Mouse (Mus musculus): ENCODE data around the gene Ptprb. TPM values are rescaled to one million over a fixed set of nuclear protein-coding genes. Genes with fewer than 3 reads are reported as not detected.

The Ptprb gene
- polyA plus RNA-seq, 1 experiment from 2014 or later, result 3.1 TPM

GRCm38 (mm10) chr10:116319246-116319645 is 43.9 kb downstream of the Ptprb start:
- WGBS, result 18% methylated on average over 12 of the region's 12 CpGs
- Histone ChIP-seq H3K4me3 (replicated peaks; ENCODE audit: low read length) (no peak overlapping the region), H3K36me3 (ENCODE audit: control insufficient read depth, insufficient read depth) (no peaks in the 10 kb centered on the region), H3K9ac (replicated peaks; ENCODE audit: low read depth, low read length) (no peak overlapping the region), H3K4me2 (ENCODE audit: low read length) (peak overlapping the region; percentile 16; the same call in 1 of the 2 replicates), H3K9me3 (ENCODE audit: control insufficient read depth, low read length) (no peaks in the 10 kb centered on the region), H3K4me1 (replicated peaks; ENCODE audit: control insufficient read depth, insufficient read depth, low read length) (no peaks in the 10 kb centered on the region), H3K27ac (ENCODE audit: low read length) (no peak overlapping the region), H3K27me3 (replicated peaks; ENCODE audit: control insufficient read depth, insufficient read depth, low read length) (no peaks in the 10 kb centered on the region)
- peak; percentile 57; the same call in 1 of the 2 replicates for ATAC-seq

GRCm38 (mm10) chr10:116329086-116329485 is 53.8 kb downstream of the Ptprb start:
- Histone ChIP-seq H3K4me2 (ENCODE audit: low read length) (no peak overlapping the region), H3K27ac (ENCODE audit: low read length) (no peak overlapping the region), H3K9ac (replicated peaks; ENCODE audit: low read depth, low read length) (no peak overlapping the region), H3K27me3 (replicated peaks; ENCODE audit: control insufficient read depth, insufficient read depth, low read length) (no peaks in the 10 kb centered on the region), H3K9me3 (ENCODE audit: control insufficient read depth, low read length) (peaks cover 3% of the 10 kb centered on the region; the same call in 1 of the 2 replicates), H3K36me3 (ENCODE audit: control insufficient read depth, insufficient read depth) (no peaks in the 10 kb centered on the region), H3K4me3 (replicated peaks; ENCODE audit: low read length) (no peak overlapping the region), H3K4me1 (replicated peaks; ENCODE audit: control insufficient read depth, insufficient read depth, low read length) (peaks cover 7% of the 10 kb centered on the region; the same call in 1 of the 2 replicates)
- no peak for ATAC-seq
- WGBS, result 8% methylated on average over 5 of the region's 5 CpGs

GRCm38 (mm10) chr10:116330458-116330857 is 55.1 kb downstream of the Ptprb start:
- Histone ChIP-seq H3K4me2 (ENCODE audit: low read length) (peak overlapping the region; percentile 50), H3K4me1 (replicated peaks; ENCODE audit: control insufficient read depth, insufficient read depth, low read length) (peaks cover 7% of the 10 kb centered on the region; the same call in 1 of the 2 replicates), H3K27me3 (replicated peaks; ENCODE audit: control insufficient read depth, insufficient read depth, low read length) (no peaks in the 10 kb centered on the region), H3K4me3 (replicated peaks; ENCODE audit: low read length) (no peak overlapping the region), H3K36me3 (ENCODE audit: control insufficient read depth, insufficient read depth) (no peaks in the 10 kb centered on the region), H3K27ac (ENCODE audit: low read length) (no peak overlapping the region), H3K9me3 (ENCODE audit: control insufficient read depth, low read length) (peaks cover 3% of the 10 kb centered on the region; the same call in 1 of the 2 replicates), H3K9ac (replicated peaks; ENCODE audit: low read depth, low read length) (no peak overlapping the region)
- peak; percentile 69 for ATAC-seq
- 8% methylated on average over 5 of the region's 5 CpGs for WGBS

- H3K27ac ChIP-seq (ENCODE audit: low read length), result no peak overlapping the region
- peak; percentile 33; the same call in 1 of the 2 replicates for ATAC-seq
- peak overlapping the region; percentile 50 for H3K4me2 ChIP-seq (ENCODE audit: low read length)
- WGBS, result 17% methylated on average over 23 of the region's 23 CpGs
- H3K9ac ChIP-seq (replicated peaks; ENCODE audit: low read depth, low read length), result no peak overlapping the region
- H3K4me1 ChIP-seq (replicated peaks; ENCODE audit: control insufficient read depth, insufficient read depth, low read length), result peaks cover 7% of the 10 kb centered on the region; the same call in 1 of the 2 replicates
- no peaks in the 10 kb centered on the region for H3K36me3 ChIP-seq (ENCODE audit: control insufficient read depth, insufficient read depth)
- H3K9me3 ChIP-seq (ENCODE audit: control insufficient read depth, low read length), result peaks cover 3% of the 10 kb centered on the region; the same call in 1 of the 2 replicates
- H3K4me3 ChIP-seq (replicated peaks; ENCODE audit: low read length), result peak overlapping the region; percentile 20; the same call in 1 of the 2 replicates
- H3K27me3 ChIP-seq (replicated peaks; ENCODE audit: control insufficient read depth, insufficient read depth, low read length), result no peaks in the 10 kb centered on the region
These were observed 55.7 kb downstream of the Ptprb start for GRCm38 (mm10) chr10:116330961-116331510.

GRCm38 (mm10) chr10:116333666-116334065 is 58.3 kb downstream of the Ptprb start:
- Histone ChIP-seq H3K4me3 (replicated peaks; ENCODE audit: low read length) (no peak overlapping the region), H3K36me3 (ENCODE audit: control insufficient read depth, insufficient read depth) (no peaks in the 10 kb centered on the region), H3K27me3 (replicated peaks; ENCODE audit: control insufficient read depth, insufficient read depth, low read length) (no peaks in the 10 kb centered on the region), H3K4me1 (replicated peaks; ENCODE audit: control insufficient read depth, insufficient read depth, low read length) (peaks cover 7% of the 10 kb centered on the region; the same call in 1 of the 2 replicates), H3K27ac (ENCODE audit: low read length) (no peak overlapping the region), H3K4me2 (ENCODE audit: low read length) (no peak overlapping the region), H3K9me3 (ENCODE audit: control insufficient read depth, low read length) (peaks cover 3% of the 10 kb centered on the region; the same call in 1 of the 2 replicates), H3K9ac (replicated peaks; ENCODE audit: low read depth, low read length) (no peak overlapping the region)
- ATAC-seq, result no peak
- 50% methylated on average over 16 of the region's 16 CpGs for WGBS

- peaks cover 3% of the 10 kb centered on the region; the same call in 1 of the 2 replicates for H3K9me3 ChIP-seq (ENCODE audit: control insufficient read depth, low read length)
- H3K4me1 ChIP-seq (replicated peaks; ENCODE audit: control insufficient read depth, insufficient read depth, low read length), result peaks cover 7% of the 10 kb centered on the region; the same call in 1 of the 2 replicates
- no peak overlapping the region for H3K27ac ChIP-seq (ENCODE audit: low read length)
- WGBS, result 94% methylated on average over 7 of the region's 7 CpGs
- H3K36me3 ChIP-seq (ENCODE audit: control insufficient read depth, insufficient read depth), result no peaks in the 10 kb centered on the region
- H3K4me2 ChIP-seq (ENCODE audit: low read length), result no peak overlapping the region
- H3K9ac ChIP-seq (replicated peaks; ENCODE audit: low read depth, low read length), result no peak overlapping the region
- no peaks in the 10 kb centered on the region for H3K27me3 ChIP-seq (replicated peaks; ENCODE audit: control insufficient read depth, insufficient read depth, low read length)
- H3K4me3 ChIP-seq (replicated peaks; ENCODE audit: low read length), result no peak overlapping the region
- no peak for ATAC-seq
These were observed 58.8 kb downstream of the Ptprb start for GRCm38 (mm10) chr10:116334120-116334519.

GRCm38 (mm10) chr10:116335328-116335727 is 60.0 kb downstream of the Ptprb start:
- no peaks in the 10 kb centered on the region for H3K27me3 ChIP-seq (replicated peaks; ENCODE audit: control insufficient read depth, insufficient read depth, low read length)
- no peak overlapping the region for H3K4me3 ChIP-seq (replicated peaks; ENCODE audit: low read length)
- no peak overlapping the region for H3K9ac ChIP-seq (replicated peaks; ENCODE audit: low read depth, low read length)
- H3K36me3 ChIP-seq (ENCODE audit: control insufficient read depth, insufficient read depth), result no peaks in the 10 kb centered on the region
- peaks cover 7% of the 10 kb centered on the region; the same call in 1 of the 2 replicates for H3K4me1 ChIP-seq (replicated peaks; ENCODE audit: control insufficient read depth, insufficient read depth, low read length)
- no peak overlapping the region for H3K4me2 ChIP-seq (ENCODE audit: low read length)
- H3K9me3 ChIP-seq (ENCODE audit: control insufficient read depth, low read length), result peaks cover 3% of the 10 kb centered on the region; the same call in 1 of the 2 replicates
- H3K27ac ChIP-seq (ENCODE audit: low read length), result no peak overlapping the region
- WGBS, result 90% methylated on average over 7 of the region's 7 CpGs
- ATAC-seq, result no peak

GRCm38 (mm10) chr10:116341194-116341593 is 65.9 kb downstream of the Ptprb start:
- no peak overlapping the region for H3K4me3 ChIP-seq (replicated peaks; ENCODE audit: low read length)
- no peak overlapping the region for H3K9ac ChIP-seq (replicated peaks; ENCODE audit: low read depth, low read length)
- H3K36me3 ChIP-seq (ENCODE audit: control insufficient read depth, insufficient read depth), result no peaks in the 10 kb centered on the region
- H3K4me2 ChIP-seq (ENCODE audit: low read length), result no peak overlapping the region
- H3K9me3 ChIP-seq (ENCODE audit: control insufficient read depth, low read length), result no peaks in the 10 kb centered on the region
- WGBS, result 83% methylated on average over 12 of the region's 12 CpGs
- H3K27me3 ChIP-seq (replicated peaks; ENCODE audit: control insufficient read depth, insufficient read depth, low read length), result no peaks in the 10 kb centered on the region
- H3K4me1 ChIP-seq (replicated peaks; ENCODE audit: control insufficient read depth, insufficient read depth, low read length), result no peaks in the 10 kb centered on the region
- H3K27ac ChIP-seq (ENCODE audit: low read length), result no peak overlapping the region
- ATAC-seq, result no peak

- H3K9ac ChIP-seq (replicated peaks; ENCODE audit: low read depth, low read length), result no peak overlapping the region
- no peaks in the 10 kb centered on the region for H3K4me1 ChIP-seq (replicated peaks; ENCODE audit: control insufficient read depth, insufficient read depth, low read length)
- no peaks in the 10 kb centered on the region for H3K27me3 ChIP-seq (replicated peaks; ENCODE audit: control insufficient read depth, insufficient read depth, low read length)
- no peak for ATAC-seq
- 92% methylated on average over 15 of the region's 15 CpGs for WGBS
- no peaks in the 10 kb centered on the region for H3K9me3 ChIP-seq (ENCODE audit: control insufficient read depth, low read length)
- H3K27ac ChIP-seq (ENCODE audit: low read length), result no peak overlapping the region
- no peak overlapping the region for H3K4me3 ChIP-seq (replicated peaks; ENCODE audit: low read length)
- no peak overlapping the region for H3K4me2 ChIP-seq (ENCODE audit: low read length)
- H3K36me3 ChIP-seq (ENCODE audit: control insufficient read depth, insufficient read depth), result no peaks in the 10 kb centered on the region
These were observed 71.4 kb downstream of the Ptprb start for GRCm38 (mm10) chr10:116346618-116347184.
